Mouse (Mus musculus): ENCODE data around the gene Tmem266.

DNA sequence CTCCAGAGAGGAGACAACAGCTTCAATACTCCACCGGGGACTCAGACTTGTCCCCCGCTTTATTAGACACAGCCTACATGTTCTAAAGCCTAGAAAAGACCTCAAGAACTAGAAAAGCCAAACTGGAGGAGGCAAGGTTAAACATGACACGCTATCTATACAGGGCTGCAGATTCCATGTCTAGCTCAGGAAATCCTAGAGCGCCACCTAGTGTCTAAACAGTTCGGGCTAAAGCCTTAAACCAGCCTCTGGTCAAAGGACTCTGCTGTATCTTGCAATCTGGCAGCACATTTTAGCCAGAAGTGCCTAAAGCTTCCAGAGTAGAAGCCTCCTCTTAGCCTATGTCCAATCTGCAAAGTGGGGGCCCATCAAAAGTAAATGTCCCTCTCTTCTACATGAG, 15.2 kb upstream of the Tmem266 start:
- no peak for TF ChIP-seq POLR2A (IDR thresholded peaks at IDR 0.05; ENCODE audit: borderline replicate concordance, insufficient read depth, low read length)
- TF ChIP-seq CTCF (IDR thresholded peaks at IDR 0.05; ENCODE audit: borderline replicate concordance, insufficient read depth, low read depth, low read length): peak; percentile 85

All from cerebellum, adult 2 months (tissue).